Mouse (Mus musculus) CH12.LX (cell line): ENCODE measurements around the gene Gprin3. TPM values are rescaled to one million over a fixed set of nuclear protein-coding genes. Genes with fewer than 3 reads are reported as not detected.

Experiments used
- DNase-seq: peaks from one replicate; pipeline ENCODE4 v3.0.0-alpha.2; 2013; ENCODE audit errors: extremely low read depth
- H3K27ac ChIP-seq: 2 replicates; pipeline ENCODE4 v1.5.1; 2012; ENCODE audit warnings: low read depth, mild to moderate bottlenecking, control low read depth, moderate library complexity; ENCODE audit not compliant: insufficient read depth
- H3K27me3 ChIP-seq: replicated peaks from 2 replicates; pipeline ENCODE3; 2012; ENCODE audit warnings: inconsistent platforms
- H3K36me3 ChIP-seq, 2 experiments: replicated peaks in 1 of 2; 2 replicates each; pipeline versions ENCODE3 to v1.6.1; 2012; ENCODE audit warnings: inconsistent platforms in 1 of 2, low read length in 1 of 2, mild to moderate bottlenecking in 1 of 2, mixed read lengths in 1 of 2, moderate library complexity in 1 of 2; ENCODE audit not compliant: control insufficient read depth in 1 of 2, insufficient read depth in 1 of 2
- H3K4me1 ChIP-seq, 2 experiments: 2 replicates each; pipeline ENCODE4 v1.6.1; 2012; ENCODE audit warnings: inconsistent platforms in 1 of 2, moderate library complexity in 1 of 2; ENCODE audit not compliant: insufficient read depth in 2 of 2, control insufficient read depth in 1 of 2
- H3K4me2 ChIP-seq: 2 replicates; pipeline ENCODE4 v1.6.1; 2012; ENCODE audit warnings: low read depth, mild to moderate bottlenecking, control low read depth; ENCODE audit not compliant: poor library complexity, insufficient read depth, severe bottlenecking
- H3K4me3 ChIP-seq, 3 experiments: fragments of 150-350 bp in 1 of 3; sonication (generic) in 1 of 3; replicated peaks in 1 of 3; 2 replicates each; pipeline versions ENCODE3 to v1.5.1; 2011 to 2012; ENCODE audit warnings: low read depth in 2 of 3, low read length in 2 of 3, mild to moderate bottlenecking in 2 of 3, moderate library complexity in 2 of 3, control low read depth in 1 of 3, improper control_type of control experiment in 1 of 3, inconsistent platforms in 1 of 3, mixed read lengths in 1 of 3; ENCODE audit not compliant: poor library complexity in 1 of 3
- H3K79me2 ChIP-seq: replicated peaks from 2 replicates; pipeline ENCODE4 v1.6.1; 2012; ENCODE audit warnings: mild to moderate bottlenecking, moderate library complexity; ENCODE audit not compliant: control insufficient read depth, poor library complexity, insufficient read depth, severe bottlenecking; ENCODE audit errors: extremely low read depth
- H3K9ac ChIP-seq: 2 replicates; pipeline ENCODE4 v1.6.1; 2012; ENCODE audit warnings: low read depth, mild to moderate bottlenecking, control low read depth, moderate library complexity; ENCODE audit not compliant: insufficient read depth
- H3K9me3 ChIP-seq: replicated peaks from 2 replicates; pipeline ENCODE3; 2012; ENCODE audit warnings: low read length, inconsistent platforms, mixed read lengths
- BHLHE40 ChIP-seq: IDR thresholded peaks from 2 replicates; pipeline ENCODE4 v1.6.1; 2011; ENCODE audit warnings: mild to moderate bottlenecking, low read depth, low read length, improper control_type of control experiment
- CHD1 ChIP-seq: IDR thresholded peaks from 2 replicates; pipeline ENCODE4 v1.6.1; 2012; ENCODE audit warnings: low read depth, low read length, improper control_type of control experiment, inconsistent platforms
- CHD2 ChIP-seq: IDR thresholded peaks from 2 replicates; pipeline ENCODE4 v1.6.1; 2011; ENCODE audit warnings: low read length, improper control_type of control experiment
- E2F4 ChIP-seq: IDR thresholded peaks from 2 replicates; pipeline ENCODE4 v1.6.1; 2011; ENCODE audit warnings: low read depth, low read length, improper control_type of control experiment; ENCODE audit not compliant: insufficient replicate concordance
- HCFC1 ChIP-seq: IDR thresholded peaks from 2 replicates; pipeline ENCODE4 v1.6.1; 2012; ENCODE audit warnings: low read depth, mild to moderate bottlenecking, inconsistent platforms, low read length, improper control_type of control experiment
- JUN ChIP-seq: IDR thresholded peaks from 2 replicates; pipeline ENCODE4 v1.6.1; 2011; ENCODE audit warnings: low read depth, mild to moderate bottlenecking, low read length, improper control_type of control experiment, moderate library complexity; ENCODE audit not compliant: insufficient read depth
- JUND ChIP-seq: conservative IDR thresholded peaks from 2 replicates; pipeline ENCODE4 v1.6.1; 2011; ENCODE audit warnings: low read depth, low read length, improper control_type of control experiment
- MEF2A ChIP-seq: IDR thresholded peaks from 2 replicates; pipeline ENCODE4 v1.6.1; 2014; ENCODE audit warnings: low read depth, mild to moderate bottlenecking, inconsistent platforms, low read length, improper control_type of control experiment, borderline replicate concordance
- MYC ChIP-seq: IDR thresholded peaks from 2 replicates; pipeline ENCODE4 v1.6.1; 2011; ENCODE audit warnings: low read depth, mild to moderate bottlenecking, improper control_type of control experiment, low read length
- NRF1 ChIP-seq: IDR thresholded peaks from 2 replicates; pipeline ENCODE4 v1.6.1; 2014; ENCODE audit warnings: low read depth, mild to moderate bottlenecking, inconsistent platforms, low read length, improper control_type of control experiment, moderate library complexity
- PAX5 ChIP-seq: IDR thresholded peaks from 2 replicates; pipeline ENCODE4 v1.6.1; 2012; ENCODE audit warnings: low read length, inconsistent platforms, mixed read lengths
- POLR2AphosphoS2 ChIP-seq: IDR thresholded peaks from 2 replicates; pipeline ENCODE4 v1.6.1; 2011; ENCODE audit warnings: low read depth, low read length, improper control_type of control experiment
- TCF12 ChIP-seq: IDR thresholded peaks from 2 replicates; pipeline ENCODE4 v1.6.1; 2014; ENCODE audit warnings: low read depth, mild to moderate bottlenecking, inconsistent platforms, low read length, improper control_type of control experiment
- UBTF ChIP-seq: IDR thresholded peaks from 2 replicates; pipeline ENCODE4 v1.6.1; 2012; ENCODE audit warnings: low read depth, mild to moderate bottlenecking, inconsistent platforms, low read length, improper control_type of control experiment, moderate library complexity
- USF2 ChIP-seq: conservative IDR thresholded peaks from 2 replicates; pipeline ENCODE4 v1.6.1; 2011; ENCODE audit warnings: low read depth, low read length, improper control_type of control experiment
- ZC3H11A ChIP-seq: IDR thresholded peaks from 2 replicates; pipeline ENCODE4 v1.6.1; 2012; ENCODE audit warnings: low read depth, mild to moderate bottlenecking, inconsistent platforms, low read length, improper control_type of control experiment
- ZKSCAN1 ChIP-seq: IDR thresholded peaks from 2 replicates; pipeline ENCODE4 v1.6.1; 2012; ENCODE audit warnings: low read depth, inconsistent platforms, low read length, improper control_type of control experiment, borderline replicate concordance
- dilution Hi-C: fragments of 300-500 bp; cut with MboI; formaldehyde crosslinking; loops from 2 replicates; pipeline ENCODE4 v1.14.3; 2020; ENCODE audit warnings: low sequenced_read_pairs; ENCODE audit not compliant: extremely low pct_unique_long_range_greater_than_20kb, extremely low pct_ligation_motif_present
- in situ Hi-C: fragments of 300-500 bp; cut with MboI; formaldehyde crosslinking; loops from 3 replicates; pipeline ENCODE4 v1.14.3; 2019; ENCODE audit warnings: low sequenced_read_pairs, low pct_ligation_motif_present, low pct_unique_long_range_greater_than_20kb, mixed read lengths
- polyA plus RNA-seq: library from polyadenylated mRNA; unstranded; fragments of >175 nt; gene quantifications from 2 replicates; pipeline ENCODE4 v1.2.1, GENCODE M21; 2012; ENCODE audit warnings: low read depth; ENCODE audit not compliant: insufficient read length
- total RNA-seq, 2 experiments: library from RNA; depleted of rRNA; stranded (reverse); fragments of 300-350 nt in 1 of 2; fragments of >200 nt in 1 of 2; gene quantifications; 2 replicates each; pipeline ENCODE4 v1.2.3; 2012 to 2014

Gprin3 gene
- total and polyA plus RNA-seq, 3 experiments, result 0.03 TPM; not detected in 2

DNA sequence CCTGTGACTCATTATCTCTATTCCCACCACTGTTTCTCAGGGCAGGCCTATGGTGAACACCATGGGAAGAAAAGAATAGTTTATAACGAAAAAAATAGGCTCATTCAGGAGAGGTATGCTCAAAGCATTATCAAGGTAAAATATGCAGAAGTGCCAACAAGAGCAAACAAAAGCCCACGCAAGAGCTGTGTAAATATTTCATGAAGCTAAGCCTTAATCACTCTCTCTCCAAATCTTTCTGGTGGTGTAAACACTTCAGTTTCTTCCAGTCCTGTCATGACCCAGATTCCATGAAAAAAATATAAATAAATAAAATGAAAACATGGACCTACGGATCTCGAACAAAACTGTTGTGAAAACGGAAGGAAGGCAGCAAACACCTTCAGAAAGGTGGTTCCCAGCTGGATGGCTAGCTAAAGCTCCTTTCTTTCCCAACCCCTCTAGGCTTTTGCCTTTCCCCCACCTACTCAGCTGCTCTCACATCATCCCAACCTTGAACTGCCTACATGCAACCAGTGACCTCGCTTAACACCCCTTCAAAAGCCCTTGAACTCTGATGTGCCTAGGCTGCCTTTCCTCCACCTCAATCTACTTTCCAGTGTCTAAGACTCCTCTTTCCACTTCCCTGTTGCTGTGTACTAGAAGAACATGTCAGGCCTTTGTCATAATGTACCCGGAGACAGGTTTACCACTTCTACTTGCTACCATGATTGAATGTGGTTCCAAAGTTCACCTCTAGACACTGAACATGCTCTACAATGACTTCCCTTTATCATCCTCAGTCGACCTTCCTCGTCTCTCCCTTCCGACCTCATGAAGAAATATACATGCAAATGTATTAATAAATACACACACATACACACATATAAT, 988 bp downstream of the Gprin3 start:
- no peaks in the 10 kb centered on the region for H3K79me2 ChIP-seq
- no peak for DNase-seq
- H3K9ac ChIP-seq, result no peak overlapping the region
- H3K4me2 ChIP-seq, result no peak overlapping the region
- H3K9me3 ChIP-seq, result no peaks in the 10 kb centered on the region
- in situ Hi-C loops (no loop called here), dilution Hi-C loops (no loop called here)
- TF ChIP-seq CHD2 (no peak), PAX5 (no peak), ZKSCAN1 (no peak), NRF1 (no peak), MEF2A (no peak), HCFC1 (no peak), JUND (no peak), POLR2AphosphoS2 (no peak), E2F4 (no peak), JUN (no peak), ZC3H11A (no peak)
- H3K27me3 ChIP-seq, result no peaks in the 10 kb centered on the region
- no peaks in the 10 kb centered on the region for H3K4me1 ChIP-seq
- no peaks in the 10 kb centered on the region for H3K36me3 ChIP-seq
- no peak overlapping the region for H3K4me3 ChIP-seq
- no peak overlapping the region for H3K27ac ChIP-seq

DNA sequence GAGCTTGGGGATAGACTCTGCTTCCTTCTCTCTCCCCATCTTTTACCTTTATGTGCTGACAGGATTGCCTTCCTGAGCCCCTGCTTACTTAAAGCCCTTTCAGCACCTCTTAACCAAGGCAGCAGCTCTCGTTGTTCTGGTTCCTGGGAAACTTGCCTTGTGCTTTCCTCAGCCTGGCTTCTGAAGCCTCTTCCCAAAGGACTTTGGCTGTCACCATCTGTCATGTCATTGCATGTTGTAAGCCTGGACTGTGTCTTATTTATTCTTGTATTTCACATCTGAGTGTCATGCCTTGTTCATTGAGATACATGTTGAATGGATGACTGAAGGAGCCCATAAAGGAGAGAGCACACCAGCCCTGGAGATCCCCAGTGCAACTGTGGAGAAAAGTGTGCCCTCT, 2.3 kb downstream of the Gprin3 start:
- H3K27ac ChIP-seq, result no peak overlapping the region
- peaks cover 0 to 5% of the 10 kb centered on the region in 2 experiments; a peak in 2 of 4 replicates for H3K4me1 ChIP-seq
- in situ Hi-C loops (no loop called here), dilution Hi-C loops (no loop called here)
- H3K9me3 ChIP-seq, result no peaks in the 10 kb centered on the region
- H3K36me3 ChIP-seq, result no peaks in the 10 kb centered on the region
- no peak overlapping the region for H3K4me2 ChIP-seq
- no peak for DNase-seq
- H3K4me3 ChIP-seq, result no peak overlapping the region
- TF ChIP-seq UBTF, result no peak
- no peak for TF ChIP-seq BHLHE40
- no peak for TF ChIP-seq USF2
- no peak for TF ChIP-seq NRF1
- no peak for TF ChIP-seq JUN
- TF ChIP-seq CHD1, result no peak
- TF ChIP-seq MYC, result no peak
- TF ChIP-seq TCF12, result no peak
- H3K27me3 ChIP-seq, result no peaks in the 10 kb centered on the region
- no peaks in the 10 kb centered on the region for H3K79me2 ChIP-seq
- H3K9ac ChIP-seq, result no peak overlapping the region
